Mouse (Mus musculus) cerebellum, adult 11-12 months (tissue): ENCODE data around the gene Vnn3.

Experiments used
- DNase-seq: peaks from one replicate; pipeline ENCODE4 v3.0.0; 2022

The Vnn3 gene

DNA sequence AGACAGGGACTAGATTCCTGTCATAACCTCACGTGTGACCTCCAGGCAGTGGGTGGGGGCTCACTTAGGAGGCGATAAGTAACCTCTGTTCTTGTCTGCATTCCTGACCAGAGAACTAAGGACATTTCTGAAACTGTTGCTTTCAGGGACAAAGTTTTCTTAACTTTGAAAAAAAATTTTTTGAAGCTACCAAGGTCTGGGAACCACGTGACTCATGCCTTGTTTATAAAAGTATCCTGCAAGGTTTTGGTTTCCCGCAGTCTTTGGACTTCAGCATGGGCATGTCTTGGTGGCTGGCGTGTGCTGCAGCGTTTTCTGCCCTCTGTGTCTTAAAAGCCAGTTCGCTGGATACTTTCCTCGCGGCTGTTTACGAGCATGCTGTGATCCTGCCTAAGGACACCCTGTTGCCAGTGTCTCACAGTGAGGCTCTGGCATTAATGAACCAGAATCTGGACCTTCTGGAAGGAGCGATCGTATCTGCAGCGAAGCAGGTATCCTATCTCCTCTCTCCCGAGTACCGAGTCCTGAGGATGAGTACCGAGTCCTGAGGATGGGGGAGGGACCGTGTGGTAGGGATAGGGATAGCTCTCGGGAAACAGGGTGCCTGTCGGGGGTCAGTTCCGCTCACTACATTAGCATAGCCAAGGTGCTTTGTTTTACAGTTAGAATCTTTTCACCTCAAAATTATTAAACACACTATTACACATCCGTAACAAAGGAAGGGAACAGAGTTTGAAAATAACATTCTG lies 43.5 kb downstream of the Vnn3 start, which contains the start of gene Vnn1:
Vnn1 (plus strand) TSS at position 88 of the 749 bp plus-strand sequence.
- DNase-seq: no peak

DNA sequence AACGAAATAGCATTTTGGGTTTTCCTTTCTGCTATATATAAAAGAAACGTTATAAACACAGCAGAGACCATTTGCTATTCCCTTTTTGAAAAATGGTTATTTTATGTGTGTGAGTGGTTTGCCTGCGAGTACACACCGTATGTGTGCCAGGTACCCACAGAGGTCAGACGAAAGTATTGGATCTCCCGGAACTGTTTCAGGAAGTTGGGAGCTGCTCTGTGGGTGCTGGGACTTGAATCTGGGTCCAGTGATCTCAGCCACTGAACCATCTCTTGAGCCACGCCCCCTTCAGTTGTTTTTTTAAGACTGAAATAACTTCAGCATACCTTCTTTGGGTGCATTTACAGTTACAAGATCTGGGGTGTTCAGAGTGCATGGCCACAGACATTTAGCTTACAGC lies 44.1 kb downstream of the Vnn3 start:
- DNase-seq: no peak

- DNase-seq: no peak
Observed at GRCm38 (mm10) chr10:23901119-23901518, 49.9 kb downstream of the Vnn3 start.

- DNase-seq: no peak
Observed at GRCm38 (mm10) chr10:23905661-23906060, 54.4 kb downstream of the Vnn3 start.
